Mouse (Mus musculus): ENCODE results near the gene Dcdc2b.

Dcdc2b gene

GRCm38 (mm10) chr4:129582251-129582650, 31.8 kb downstream of the Dcdc2b start:
- CTCF ChIA-PET, result no interaction called here

DNA sequence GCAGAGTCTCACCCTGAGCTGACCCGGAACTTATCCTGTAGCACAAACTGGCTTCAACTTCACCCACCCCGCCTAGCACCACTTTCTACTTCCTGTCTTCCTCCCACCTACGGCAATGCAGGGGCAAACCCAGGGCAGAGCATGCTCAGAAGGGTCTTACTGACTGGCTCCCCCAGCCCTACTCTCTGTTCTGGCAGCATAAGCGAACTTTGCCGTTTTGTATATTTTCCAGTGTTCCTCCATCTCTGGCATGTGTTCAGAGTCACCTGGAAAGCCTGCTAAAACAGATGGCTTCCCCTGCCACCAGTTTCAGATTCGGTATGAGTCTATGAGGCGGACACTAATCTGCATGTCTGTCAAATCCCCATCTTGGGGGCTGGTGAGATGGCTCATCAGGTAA, 33.7 kb downstream of the Dcdc2b start:
- CTCF ChIA-PET, result interaction anchor here (0.6 kb wide), 1 partner anchor 35 kb away, joined by 3 read pairs; no protein-coding TSS in a partner anchor

DNA sequence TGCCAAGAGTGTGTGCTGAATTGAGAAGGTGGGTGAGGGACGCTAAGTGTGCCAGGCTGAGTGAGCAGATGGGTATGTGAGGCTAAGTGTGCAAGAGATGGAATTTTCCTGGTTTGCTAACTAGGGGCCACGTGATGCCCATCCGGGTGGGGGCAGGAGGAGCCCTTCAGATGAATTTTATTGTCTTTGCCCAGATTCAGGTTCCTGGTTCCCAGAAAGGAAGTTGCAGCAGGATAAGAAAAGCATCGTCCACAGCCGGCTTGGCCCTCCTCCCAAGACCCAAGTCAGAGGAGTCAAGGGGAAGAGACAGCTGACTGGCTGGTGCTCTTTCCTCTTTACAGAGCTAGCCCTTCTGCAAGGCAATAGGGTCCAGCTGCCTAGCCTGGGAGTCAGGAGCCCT, 35.6 kb downstream of the Dcdc2b start, which contains the start of gene Fam167b:
Fam167b (minus strand) TSS at position 84 of the 400 bp plus-strand sequence.
- CTCF ChIA-PET, result interaction anchor here (0.8 to 1.4 kb wide), 3 partner anchors 21 to 118 kb away, joined by 3 to 16 read pairs (median 3); partner anchors contain the start of gene Bsdc1

DNA sequence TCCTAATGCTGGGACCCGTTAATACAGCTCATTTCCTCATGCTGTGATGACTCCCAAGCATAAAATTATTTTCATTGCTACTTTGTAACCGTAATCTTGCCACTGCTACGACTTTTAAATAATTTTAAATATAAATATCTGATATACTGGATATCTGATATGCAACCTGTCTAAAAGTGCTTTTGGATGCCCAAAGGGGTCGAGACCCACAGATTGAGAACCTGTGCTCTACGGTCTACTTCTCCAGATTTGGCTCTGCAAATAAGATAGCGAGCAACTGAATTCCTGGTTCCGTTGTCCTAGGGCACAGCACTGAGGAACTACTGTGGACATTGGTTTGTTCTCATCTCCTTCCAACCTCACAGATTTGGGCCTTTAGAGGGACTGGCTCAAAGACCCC, 36.4 kb downstream of the Dcdc2b start:
- CTCF ChIA-PET, result interaction anchor here (0.8 to 1.4 kb wide), 4 partner anchors 20 to 28 kb away, joined by 3 read pairs; no protein-coding TSS in a partner anchor

GRCm38 (mm10) chr4:129576863-129577491, 37.1 kb downstream of the Dcdc2b start:
- CTCF ChIA-PET, result interaction anchor here (0.7 to 1.4 kb wide), 5 partner anchors 19 to 34 kb away, joined by 3 read pairs; no protein-coding TSS in a partner anchor

DNA sequence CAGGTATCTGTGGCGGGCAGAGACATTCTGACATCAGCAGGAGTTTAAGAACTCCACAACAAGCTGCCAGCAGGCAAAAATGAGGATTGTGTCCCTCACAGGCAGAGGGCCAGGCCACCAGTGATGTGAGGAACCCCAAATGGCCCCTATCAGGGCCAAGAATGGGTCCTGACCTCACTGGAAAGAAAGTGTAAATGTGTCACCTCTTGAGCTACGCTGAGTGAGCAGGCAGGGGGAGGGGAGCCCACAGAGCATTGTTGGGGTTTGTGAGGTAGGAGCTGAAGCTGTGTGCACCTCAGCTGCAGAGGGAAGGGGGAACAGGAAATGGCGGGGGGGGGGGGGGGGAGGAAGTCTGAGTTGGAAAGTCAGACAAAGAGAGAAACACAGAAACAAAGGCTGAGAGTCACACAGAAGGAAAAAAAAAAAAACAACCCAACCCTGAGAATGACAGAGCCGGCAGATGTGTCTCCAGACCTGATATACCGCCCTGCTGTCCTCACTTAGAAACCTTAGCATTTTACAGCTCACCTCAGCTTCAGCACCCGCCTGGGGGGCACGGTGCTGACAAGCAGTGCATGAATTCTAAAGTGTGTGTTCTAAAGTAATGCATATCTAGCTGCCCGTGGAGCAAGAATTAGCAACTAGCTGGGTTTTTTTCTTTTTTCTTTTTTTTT, 38.7 kb downstream of the Dcdc2b start:
- CTCF ChIA-PET, result interaction anchor here (0.6 kb wide), 1 partner anchor 33 kb away, joined by 6 read pairs; the partner anchor contains the start of gene Hdac1

- CTCF ChIA-PET, result interaction anchor here (1.0 kb wide), 1 partner anchor 12 kb away, joined by 5 read pairs; no protein-coding TSS in a partner anchor
Measured at GRCm38 (mm10) chr4:129573430-129573829, 40.6 kb downstream of the Dcdc2b start, which contains the start of gene Lck. TSS of gene Lck (minus strand) at chr4:129573641.

DNA sequence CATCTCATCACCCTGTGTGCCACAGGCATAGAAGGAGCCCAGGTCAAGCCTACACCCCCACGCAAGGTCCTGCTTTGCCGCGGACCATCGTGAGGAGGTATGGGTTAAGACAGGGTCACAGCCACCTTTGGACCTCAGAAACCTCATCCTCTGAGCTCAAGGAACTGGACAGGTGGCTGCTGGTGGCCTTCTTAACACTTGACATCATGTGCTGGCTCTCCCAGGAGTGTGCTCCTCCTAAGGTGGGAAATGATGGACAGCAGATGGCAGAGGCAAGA, 41.0 kb downstream of the Dcdc2b start:
- CTCF ChIA-PET, result interaction anchor here (1.0 kb wide), 1 partner anchor 12 kb away, joined by 5 read pairs; no protein-coding TSS in a partner anchor

GRCm38 (mm10) chr4:129572236-129573092, 41.6 kb downstream of the Dcdc2b start:
- CTCF ChIA-PET, result interaction anchor here (0.9 to 2.1 kb wide), 3 partner anchors 13 to 17 kb away, joined by 5 to 7 read pairs (median 7); no protein-coding TSS in a partner anchor

- CTCF ChIA-PET, result interaction anchor here (0.9 to 2.1 kb wide), 2 partner anchors 15 to 17 kb away, joined by 7 read pairs; no protein-coding TSS in a partner anchor
Measured at GRCm38 (mm10) chr4:129571551-129572084, 42.4 kb downstream of the Dcdc2b start.

DNA sequence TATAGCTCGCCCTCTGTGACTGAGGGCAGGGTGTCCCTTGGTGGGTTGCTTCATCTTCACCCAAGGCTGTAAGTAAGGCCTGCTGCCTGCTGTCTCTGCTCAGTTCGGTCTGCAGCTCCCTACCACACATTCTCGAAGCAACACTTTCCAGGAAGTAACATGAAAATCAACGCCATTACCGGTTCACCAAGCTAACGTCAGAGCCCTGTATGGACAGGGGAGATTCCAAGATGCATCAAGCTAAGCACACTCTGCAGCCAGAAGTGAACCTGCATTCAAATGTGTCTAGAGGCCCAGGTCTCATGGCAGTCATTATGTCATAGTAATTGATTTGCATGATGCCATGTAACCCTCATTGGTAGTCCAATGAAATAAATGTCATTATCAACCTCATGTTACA, 44.0 kb downstream of the Dcdc2b start:
- CTCF ChIA-PET, result interaction anchor here (0.6 kb wide), 2 partner anchors 211 to 219 kb away, joined by 3 to 5 read pairs; no protein-coding TSS in a partner anchor

- CTCF ChIA-PET, result no interaction called here
Measured at GRCm38 (mm10) chr4:129568366-129568765, 45.7 kb downstream of the Dcdc2b start.

DNA sequence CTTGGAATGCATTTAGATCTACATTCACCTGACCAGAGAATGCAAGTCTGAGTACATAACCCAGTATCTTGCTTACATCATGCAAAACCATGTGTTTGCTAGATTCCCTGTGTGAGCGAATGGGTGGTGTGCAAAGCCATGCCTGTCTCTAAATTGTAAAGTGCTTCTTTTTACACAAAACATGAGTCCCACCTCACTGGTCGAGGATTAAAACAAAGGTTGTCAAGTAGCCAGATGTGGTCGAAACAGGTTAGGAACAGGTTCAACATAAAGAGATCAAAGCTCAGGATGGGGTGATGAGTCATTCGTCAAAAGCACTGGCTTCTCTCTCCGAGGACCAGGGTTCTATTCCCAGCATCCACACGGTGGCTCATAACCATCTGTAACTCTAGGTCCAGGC, 48.9 kb downstream of the Dcdc2b start:
- CTCF ChIA-PET, result interaction anchor here (0.7 kb wide), 1 partner anchor 152 kb away, joined by 5 read pairs; no protein-coding TSS in a partner anchor

- CTCF ChIA-PET, result no interaction called here
Measured at GRCm38 (mm10) chr4:129563718-129564117, 50.3 kb downstream of the Dcdc2b start.

GRCm38 (mm10) chr4:129561184-129561583, 52.9 kb downstream of the Dcdc2b start:
- CTCF ChIA-PET, result no interaction called here

Measured in spleen, embryonic (tissue).